Mouse (Mus musculus) adrenal gland, postnatal 0 days (tissue): ENCODE measurements around the gene Olfr1286. TPM values are rescaled to one million over a fixed set of nuclear protein-coding genes. Genes with fewer than 3 reads are reported as not detected.

Experiments used
- polyA plus RNA-seq: library from polyadenylated mRNA; unstranded; fragments of >200 nt; fragmentation: Nextera tagmentation; extraction: Ambion mirVana; gene quantifications from 2 replicates; pipeline ENCODE4 v1.2.1, GENCODE M21; 2015

The Olfr1286 gene
- not detected in 2 replicates for polyA plus RNA-seq

DNA sequence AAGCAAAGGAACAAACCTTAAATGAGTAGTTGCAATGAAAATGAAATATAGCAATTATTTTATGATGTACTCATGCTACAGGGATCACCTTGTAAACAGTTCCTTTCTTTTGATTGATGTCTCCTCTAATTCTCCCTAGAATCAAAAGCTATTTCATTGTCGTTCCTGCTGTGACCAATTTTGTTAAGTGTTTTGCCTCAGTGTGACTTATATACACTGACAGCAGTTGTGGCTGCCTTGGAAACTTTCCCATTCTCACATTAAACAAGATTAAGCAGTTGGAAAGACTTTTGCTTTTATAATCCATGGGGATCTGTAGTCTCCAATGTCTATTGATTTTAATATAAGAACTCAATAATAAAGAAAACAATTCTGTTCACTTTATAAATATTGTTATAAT lies at the start of gene Olfr1286:
Gene Olfr1286 (minus strand): TSS at position 185 of the 400 bp plus-strand sequence.

DNA sequence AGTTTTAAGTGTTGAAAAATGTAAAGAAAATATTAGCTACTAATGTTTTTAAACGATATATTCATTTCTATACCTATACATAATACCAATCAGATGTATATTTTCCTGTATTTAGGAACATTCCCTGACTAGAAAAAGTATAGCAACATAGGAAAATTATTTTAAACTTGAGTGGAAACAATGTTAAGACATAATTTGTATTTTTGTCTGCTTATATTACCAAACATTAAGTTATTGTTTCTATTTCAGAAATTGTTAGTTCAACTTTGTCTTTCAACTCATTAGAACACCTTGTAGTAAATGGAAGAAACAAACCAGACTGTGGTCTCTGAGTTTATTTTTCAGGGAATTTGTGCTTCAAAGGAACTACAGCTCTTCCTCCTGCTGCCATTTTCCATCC lies 25.9 kb upstream of the Olfr1286 start, which contains the start of gene Olfr1287:
Gene Olfr1287 (plus strand): TSS at position 301 of the 400 bp plus-strand sequence.

DNA sequence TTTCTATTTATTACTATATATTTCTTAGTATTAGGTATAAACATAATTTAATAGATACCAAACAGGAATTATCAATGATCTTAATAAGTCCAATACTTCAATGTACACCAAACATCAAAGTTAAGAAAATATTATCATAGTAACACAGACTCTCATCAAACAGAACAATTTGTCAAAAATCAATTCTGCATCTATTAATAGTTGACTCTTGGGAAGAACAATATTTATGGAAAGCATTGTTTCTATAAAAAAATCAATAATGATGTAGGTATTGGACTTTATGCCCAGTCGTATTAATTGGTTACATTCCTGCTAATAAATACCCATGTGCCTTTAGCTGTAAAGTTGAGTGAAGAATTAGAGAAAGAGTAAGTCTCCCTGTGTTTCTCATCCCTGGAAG lies 47.7 kb downstream of the Olfr1286 start, which contains the start of gene Olfr1284:
Gene Olfr1284 (plus strand): TSS at position 301 of the 400 bp plus-strand sequence.

Other genes starting within 250 kb of the Olfr1286 start
- not detected in 2 replicates for gene 4930430A15Rik, start 193.5 kb downstream of the Olfr1286 start, polyA plus RNA-seq
- not detected in 2 replicates for gene Olfr1275, start 187.8 kb downstream of the Olfr1286 start, polyA plus RNA-seq
- not detected in 2 replicates for gene Olfr1276, start 168.6 kb downstream of the Olfr1286 start, polyA plus RNA-seq
- gene Olfr1277, start 149.0 kb downstream of the Olfr1286 start, polyA plus RNA-seq, result not detected in 2 replicates
- gene Olfr1278, start 133.0 kb downstream of the Olfr1286 start, polyA plus RNA-seq, result not detected in 2 replicates
- gene Olfr1279, start 122.5 kb downstream of the Olfr1286 start, polyA plus RNA-seq, result not detected in 2 replicates
- gene Olfr1280, start 109.1 kb downstream of the Olfr1286 start, polyA plus RNA-seq, result not detected in 2 replicates
- gene Olfr1281, start 96.6 kb downstream of the Olfr1286 start, polyA plus RNA-seq, result not detected in 2 replicates
- not detected in 2 replicates for gene Olfr1282, start 87.0 kb downstream of the Olfr1286 start, polyA plus RNA-seq
- not detected in 2 replicates for gene Olfr1283, start 56.3 kb downstream of the Olfr1286 start, polyA plus RNA-seq
- gene Olfr1284, start 47.6 kb downstream of the Olfr1286 start, polyA plus RNA-seq, result not detected in 2 replicates
- gene Olfr1287, start 26.0 kb upstream of the Olfr1286 start, polyA plus RNA-seq, result not detected in 2 replicates
- gene Olfr1288, start 51.0 kb upstream of the Olfr1286 start, polyA plus RNA-seq, result not detected in 2 replicates
- not detected in 2 replicates for gene Olfr1289, start 57.7 kb upstream of the Olfr1286 start, polyA plus RNA-seq
- gene Olfr1290, start 70.7 kb upstream of the Olfr1286 start, polyA plus RNA-seq, result not detected in 2 replicates
- not detected in 2 replicates for gene Olfr1291-ps1, start 74.1 kb upstream of the Olfr1286 start, polyA plus RNA-seq
- gene Olfr1293-ps, start 102.1 kb upstream of the Olfr1286 start, polyA plus RNA-seq, result not detected in 2 replicates
- gene Olfr1294, start 117.2 kb upstream of the Olfr1286 start, polyA plus RNA-seq, result not detected in 2 replicates
- gene Olfr1295, start 146.6 kb upstream of the Olfr1286 start, polyA plus RNA-seq, result not detected in 2 replicates
- gene Olfr1297, start 203.4 kb upstream of the Olfr1286 start, polyA plus RNA-seq, result not detected in 2 replicates
- gene Olfr1298, start 226.1 kb upstream of the Olfr1286 start, polyA plus RNA-seq, result not detected in 2 replicates
- not detected in 2 replicates for gene Olfr1299, start 238.3 kb upstream of the Olfr1286 start, polyA plus RNA-seq